Mouse (Mus musculus): Measurements from ENCODE around the gene Slc30a2. TPM values are rescaled to one million over a fixed set of nuclear protein-coding genes. Genes with fewer than 3 reads are reported as not detected.
"Not testable (repeated sequence)": the region's sequence is repeated elsewhere in the genome, so short reads cannot be mapped to it uniquely, and the experiment has no call there.

Slc30a2 gene
- polyA plus RNA-seq, 1 experiment from 2014 or later = 0.26 TPM

- Histone ChIP-seq H3K4me2 (no peak overlapping the region), H3K9ac (no peak overlapping the region), H3K27me3 (no peaks in the 10 kb centered on the region), H3K27ac (no peak overlapping the region), H3K4me1 (peaks cover 8% of the 10 kb centered on the region; the same call in 1 of the 2 replicates), H3K9me3 (no peaks in the 10 kb centered on the region), H3K4me3 (no peak overlapping the region), H3K36me3 (no peaks in the 10 kb centered on the region)
- 56% methylated on average over 5 of the region's 5 CpGs for WGBS
- no peak for ATAC-seq (ENCODE audit: borderline replicate concordance, extremely low read depth, low FRiP score, low TSS enrichment)
Observed at GRCm38 (mm10) chr4:134326859-134327530, 16.0 kb upstream of the Slc30a2 start.

- no peak for ATAC-seq (ENCODE audit: borderline replicate concordance, extremely low read depth, low FRiP score, low TSS enrichment)
- 45% methylated on average over 8 of the region's 8 CpGs for WGBS
Observed at GRCm38 (mm10) chr4:134328151-134328550, 14.8 kb upstream of the Slc30a2 start.

GRCm38 (mm10) chr4:134328832-134329231, 14.1 kb upstream of the Slc30a2 start:
- peak; percentile 60; the same call in 1 of the 2 replicates for ATAC-seq (ENCODE audit: borderline replicate concordance, extremely low read depth, low FRiP score, low TSS enrichment)

More at GRCm38 (mm10) chr4:134328151-134328550, 14.8 kb upstream of the Slc30a2 start:
- Histone ChIP-seq H3K9me3 (no peaks in the 10 kb centered on the region), H3K36me3 (no peaks in the 10 kb centered on the region), H3K4me2 (no peak overlapping the region), H3K27me3 (no peaks in the 10 kb centered on the region), H3K27ac (no peak overlapping the region), H3K9ac (no peak overlapping the region), H3K4me1 (peaks cover 8% of the 10 kb centered on the region; the same call in 1 of the 2 replicates), H3K4me3 (no peak overlapping the region)

GRCm38 (mm10) chr4:134330281-134330680, 12.7 kb upstream of the Slc30a2 start:
- 60% methylated on average over 5 of the region's 5 CpGs for WGBS
- Histone ChIP-seq H3K27me3 (no peaks in the 10 kb centered on the region), H3K9me3 (no peaks in the 10 kb centered on the region), H3K4me2 (no peak overlapping the region), H3K4me3 (no peak overlapping the region), H3K9ac (no peak overlapping the region), H3K36me3 (no peaks in the 10 kb centered on the region), H3K4me1 (peaks cover 8% of the 10 kb centered on the region; the same call in 1 of the 2 replicates), H3K27ac (no peak overlapping the region)
- no peak for ATAC-seq (ENCODE audit: borderline replicate concordance, extremely low read depth, low FRiP score, low TSS enrichment)

More at GRCm38 (mm10) chr4:134328832-134329231, 14.1 kb upstream of the Slc30a2 start:
- WGBS = 51% methylated on average over 8 of the region's 8 CpGs
- Histone ChIP-seq H3K4me1 (peaks cover 8% of the 10 kb centered on the region; the same call in 1 of the 2 replicates), H3K9ac (no peak overlapping the region), H3K36me3 (no peaks in the 10 kb centered on the region), H3K9me3 (no peaks in the 10 kb centered on the region), H3K27ac (no peak overlapping the region), H3K4me3 (no peak overlapping the region), H3K4me2 (no peak overlapping the region), H3K27me3 (no peaks in the 10 kb centered on the region)

GRCm38 (mm10) chr4:134341231-134341630, 1.8 kb upstream of the Slc30a2 start:
- H3K36me3 ChIP-seq; H3K9ac ChIP-seq; ATAC-seq (ENCODE audit: borderline replicate concordance, extremely low read depth, low FRiP score, low TSS enrichment); H3K27ac ChIP-seq; H3K4me2 ChIP-seq; H3K4me3 ChIP-seq; H3K9me3 ChIP-seq: not testable (repeated sequence)
- Histone ChIP-seq H3K4me1 (peaks cover 15% of the 10 kb centered on the region), H3K27me3 (peaks cover 50% of the 10 kb centered on the region)
- 72% methylated on average over 6 of the region's 6 CpGs for WGBS

- ATAC-seq (ENCODE audit: borderline replicate concordance, extremely low read depth, low FRiP score, low TSS enrichment) = no peak
- Histone ChIP-seq H3K9ac (no peak overlapping the region), H3K4me2 (no peak overlapping the region), H3K27ac (no peak overlapping the region), H3K36me3 (no peaks in the 10 kb centered on the region), H3K9me3 (no peaks in the 10 kb centered on the region), H3K27me3 (peaks cover 53% of the 10 kb centered on the region), H3K4me1 (peaks cover 15% of the 10 kb centered on the region), H3K4me3 (no peak overlapping the region)
- WGBS = 28% methylated on average over 11 of the region's 11 CpGs
Observed at GRCm38 (mm10) chr4:134342213-134342779, 685 bp upstream of the Slc30a2 start.

GRCm38 (mm10) chr4:134344620-134345019, 1.6 kb downstream of the Slc30a2 start:
- H3K27ac ChIP-seq = no peak overlapping the region
- peaks cover 15% of the 10 kb centered on the region for H3K4me1 ChIP-seq
- H3K27me3 ChIP-seq = peaks cover 53% of the 10 kb centered on the region
- H3K9ac ChIP-seq = no peak overlapping the region
- 35% methylated on average over 3 of the region's 3 CpGs for WGBS
- no peak overlapping the region for H3K4me3 ChIP-seq
- H3K36me3 ChIP-seq = no peaks in the 10 kb centered on the region
- H3K4me2 ChIP-seq = no peak overlapping the region
- ATAC-seq (ENCODE audit: borderline replicate concordance, extremely low read depth, low FRiP score, low TSS enrichment) = no peak
- H3K9me3 ChIP-seq = no peaks in the 10 kb centered on the region

- 87% methylated on average over 15 of the region's 15 CpGs for WGBS
- H3K27ac ChIP-seq = no peak overlapping the region
- H3K36me3 ChIP-seq = no peaks in the 10 kb centered on the region
- no peak overlapping the region for H3K9ac ChIP-seq
- H3K27me3 ChIP-seq = peaks cover 49% of the 10 kb centered on the region
- H3K4me2 ChIP-seq = no peak overlapping the region
- no peak for ATAC-seq (ENCODE audit: borderline replicate concordance, extremely low read depth, low FRiP score, low TSS enrichment)
- peaks cover 15% of the 10 kb centered on the region for H3K4me1 ChIP-seq
- no peaks in the 10 kb centered on the region for H3K9me3 ChIP-seq
- H3K4me3 ChIP-seq = no peak overlapping the region
Observed at GRCm38 (mm10) chr4:134345802-134346201, 2.8 kb downstream of the Slc30a2 start.

GRCm38 (mm10) chr4:134348078-134348477, 5.1 kb downstream of the Slc30a2 start:
- Histone ChIP-seq H3K9ac (no peak overlapping the region), H3K4me1 (peaks cover 22% of the 10 kb centered on the region), H3K27me3 (peaks cover 30% of the 10 kb centered on the region), H3K4me2 (no peak overlapping the region), H3K36me3 (no peaks in the 10 kb centered on the region), H3K27ac (peak overlapping the region; percentile 15; the same call in 1 of the 2 replicates), H3K4me3 (no peak overlapping the region), H3K9me3 (no peaks in the 10 kb centered on the region)
- no peak for ATAC-seq (ENCODE audit: borderline replicate concordance, extremely low read depth, low FRiP score, low TSS enrichment)
- WGBS = 61% methylated on average over 11 of the region's 11 CpGs

- no peak for ATAC-seq (ENCODE audit: borderline replicate concordance, extremely low read depth, low FRiP score, low TSS enrichment)
- Histone ChIP-seq H3K4me1 (peaks cover 18% of the 10 kb centered on the region), H3K36me3 (no peaks in the 10 kb centered on the region), H3K27me3 (peaks cover 25% of the 10 kb centered on the region), H3K4me3 (no peak overlapping the region), H3K4me2 (no peak overlapping the region), H3K27ac (peak overlapping the region; percentile 15; the same call in 1 of the 2 replicates), H3K9me3 (no peaks in the 10 kb centered on the region), H3K9ac (no peak overlapping the region)
- WGBS = 52% methylated on average over 5 of the region's 5 CpGs
Observed at GRCm38 (mm10) chr4:134348545-134348944, 5.6 kb downstream of the Slc30a2 start.

- Histone ChIP-seq H3K4me1 (peaks cover 13% of the 10 kb centered on the region), H3K4me3 (no peak overlapping the region), H3K27ac (no peak overlapping the region), H3K27me3 (peaks cover 13% of the 10 kb centered on the region), H3K9ac (no peak overlapping the region), H3K9me3 (no peaks in the 10 kb centered on the region), H3K4me2 (no peak overlapping the region), H3K36me3 (no peaks in the 10 kb centered on the region)
- no peak for ATAC-seq (ENCODE audit: borderline replicate concordance, extremely low read depth, low FRiP score, low TSS enrichment)
- 84% methylated on average over 7 of the region's 7 CpGs for WGBS
Observed at GRCm38 (mm10) chr4:134349829-134350228, 6.8 kb downstream of the Slc30a2 start.

- Histone ChIP-seq H3K36me3 (no peaks in the 10 kb centered on the region), H3K27me3 (peaks cover 7% of the 10 kb centered on the region), H3K9me3 (no peaks in the 10 kb centered on the region), H3K4me2 (no peak overlapping the region), H3K4me3 (no peak overlapping the region), H3K4me1 (peaks cover 19% of the 10 kb centered on the region), H3K9ac (no peak overlapping the region), H3K27ac (no peak overlapping the region)
- ATAC-seq (ENCODE audit: borderline replicate concordance, extremely low read depth, low FRiP score, low TSS enrichment) = no peak
- WGBS = 79% methylated on average over 6 of the region's 6 CpGs
Observed at GRCm38 (mm10) chr4:134350641-134351040, 7.7 kb downstream of the Slc30a2 start.

Data from lung, embryonic 15.5 days (tissue).